Mouse (Mus musculus) neural tube, embryonic 11.5 days (tissue): ENCODE results near the gene Galnt11. TPM values are rescaled to one million over a fixed set of nuclear protein-coding genes. Genes with fewer than 3 reads are reported as not detected.

Experiments used
- ATAC-seq: fragments of 200-750 bp; cut with Nextera tagmentation; 2 replicates; pipeline ENCODE4 v1.8.0; 2017; ENCODE audit warnings: moderate number of reproducible peaks, mild to moderate bottlenecking, moderate TSS enrichment, moderate library complexity; ENCODE audit not compliant: insufficient read depth, low FRiP score, low TSS enrichment
- DNase-seq: peaks from one replicate; pipeline ENCODE4 v3.0.0-alpha.2; 2015; ENCODE audit warnings: low spot score
- H3K27ac ChIP-seq: fragments of 300-500 bp; sonication (generic); 2 replicates; pipeline ENCODE4 v1.5.1; 2014; ENCODE audit warnings: low read depth, mild to moderate bottlenecking, low read length
- H3K27me3 ChIP-seq: fragments of 300-500 bp; sonication (generic); 2 replicates; pipeline ENCODE4 v1.6.1; 2014; ENCODE audit warnings: mild to moderate bottlenecking, low read length, mixed read lengths; ENCODE audit not compliant: control insufficient read depth, insufficient read depth
- H3K36me3 ChIP-seq: fragments of 300-500 bp; sonication (generic); 2 replicates; pipeline ENCODE4 v1.6.1; 2014; ENCODE audit warnings: mild to moderate bottlenecking, low read length, moderate library complexity, mixed read lengths; ENCODE audit not compliant: control insufficient read depth, insufficient read depth
- H3K4me1 ChIP-seq: fragments of 300-500 bp; sonication (generic); 2 replicates; pipeline ENCODE4 v1.6.1; 2014; ENCODE audit warnings: low read length, mixed read lengths; ENCODE audit not compliant: control insufficient read depth, insufficient read depth
- H3K4me2 ChIP-seq: fragments of 300-500 bp; sonication (generic); 2 replicates; pipeline ENCODE4 v1.6.1; 2014; ENCODE audit warnings: low read depth, mild to moderate bottlenecking, moderate library complexity
- H3K4me3 ChIP-seq: fragments of 300-500 bp; sonication (generic); 2 replicates; pipeline ENCODE4 v1.5.1; 2014; ENCODE audit warnings: low read depth, low read length
- H3K9ac ChIP-seq: fragments of 300-500 bp; sonication (generic); 2 replicates; pipeline ENCODE4 v1.6.1; 2014; ENCODE audit warnings: mild to moderate bottlenecking, low read length
- H3K9me3 ChIP-seq: fragments of 300-500 bp; sonication (generic); 2 replicates; pipeline ENCODE4 v1.6.1; 2016; ENCODE audit warnings: low read length; ENCODE audit not compliant: control insufficient read depth
- WGBS: fragments of 180-500 bp; shearing (Covaris S2); extraction: QIAGEN DNeasy Blood & Tissue Kit; methylation state at CpG from one replicate; pipeline ENCODE4 v1.1.7; 2014; 5-methylcytosine and 5-hydroxymethylcytosine counted together
- polyA plus RNA-seq: library from polyadenylated mRNA; unstranded; fragments of >200 nt; fragmentation: Nextera tagmentation; extraction: Ambion mirVana; gene quantifications from 2 replicates; pipeline ENCODE4 v1.2.1, GENCODE M21; 2014

Galnt11 gene
- polyA plus RNA-seq, 1 experiment from 2014 or later, result 40.8 TPM

DNA sequence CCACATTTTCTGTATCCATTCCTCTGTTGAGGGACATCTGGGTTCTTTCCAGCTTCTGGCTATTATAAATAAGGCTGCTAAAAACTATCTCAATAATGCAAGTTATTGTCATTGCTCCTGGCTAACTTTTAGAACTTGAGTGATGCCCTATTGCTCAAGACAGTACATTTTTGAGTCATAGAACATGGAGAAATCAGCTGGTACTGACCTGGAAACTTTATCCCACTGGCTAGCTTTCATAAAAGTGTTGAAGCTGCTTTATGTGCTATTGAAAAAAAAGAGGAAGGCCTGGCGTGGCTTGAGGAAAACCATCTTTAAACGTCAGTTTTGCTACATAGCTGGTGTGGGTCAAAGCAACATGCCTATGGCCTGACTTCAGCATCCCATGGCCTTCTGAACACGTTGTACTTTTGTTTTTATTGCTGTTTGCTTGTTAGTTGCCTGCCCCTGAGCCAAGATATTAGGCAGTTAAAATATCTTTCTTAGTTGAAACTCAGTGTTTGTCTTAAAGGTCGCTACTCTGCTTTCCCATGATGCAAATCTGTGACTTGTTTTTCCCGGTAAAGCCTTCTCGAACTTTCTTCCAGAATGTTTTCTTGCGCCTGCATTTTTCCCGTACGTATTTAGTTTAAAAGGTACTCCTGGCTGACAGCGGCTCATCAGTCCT lies 24.2 kb downstream of the Galnt11 start:
- Histone ChIP-seq H3K9ac (no peak overlapping the region), H3K36me3 (no peaks in the 10 kb centered on the region), H3K4me2 (no peak overlapping the region), H3K27ac (no peak overlapping the region), H3K4me3 (no peak overlapping the region), H3K27me3 (no peaks in the 10 kb centered on the region), H3K4me1 (no peaks in the 10 kb centered on the region), H3K9me3 (no peaks in the 10 kb centered on the region)
- no peak for ATAC-seq
- WGBS, result 92% methylated on average over 10 of the region's 10 CpGs
- DNase-seq, result no peak

DNA sequence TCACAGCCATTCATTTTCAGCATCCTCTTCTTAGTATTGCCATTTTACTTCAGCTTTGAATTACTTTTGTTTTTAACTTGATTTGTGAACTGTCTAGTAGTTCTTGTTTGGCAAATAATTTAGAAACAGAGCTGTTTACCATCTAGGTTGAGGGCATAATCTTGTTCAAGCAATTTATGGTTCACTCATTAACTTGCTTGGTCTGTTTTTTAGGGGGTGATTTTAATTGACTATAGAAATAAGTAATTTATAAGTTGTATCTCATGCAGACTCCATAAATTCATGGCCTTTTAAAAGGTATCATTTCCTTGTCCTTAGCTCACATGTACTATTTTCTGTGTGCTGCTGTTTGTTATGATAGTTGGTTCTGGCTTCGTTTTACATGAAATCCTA lies 24.8 kb downstream of the Galnt11 start:
- WGBS, result 89% methylated on average over 1 of the region's 1 CpGs

DNA sequence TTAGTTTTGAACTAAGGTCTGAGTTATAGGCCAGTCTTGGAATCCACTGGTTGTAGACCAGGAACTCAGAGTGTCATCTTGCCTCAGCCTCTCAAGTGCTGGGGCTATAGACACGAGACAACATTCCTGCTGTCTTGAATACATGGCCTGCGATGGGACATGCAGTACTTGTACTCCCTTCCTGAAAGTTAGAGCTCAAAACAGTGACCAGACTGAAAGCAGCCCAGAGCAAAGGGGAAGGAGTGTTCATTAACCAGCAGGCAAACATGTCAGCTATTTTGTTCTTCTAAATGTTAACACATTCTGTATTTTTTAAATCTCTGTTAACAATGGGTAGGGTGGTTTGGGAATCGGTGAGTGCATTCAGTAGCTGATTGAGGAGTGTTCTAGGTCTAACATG lies 25.3 kb downstream of the Galnt11 start:
- Histone ChIP-seq H3K36me3 (peaks cover 2% of the 10 kb centered on the region; the same call in 1 of the 2 replicates), H3K4me3 (no peak overlapping the region), H3K4me2 (no peak overlapping the region), H3K27me3 (no peaks in the 10 kb centered on the region), H3K4me1 (no peaks in the 10 kb centered on the region), H3K9ac (no peak overlapping the region), H3K9me3 (no peaks in the 10 kb centered on the region), H3K27ac (no peak overlapping the region)
- WGBS, result 88% methylated on average over 3 of the region's 3 CpGs
- no peak for DNase-seq
- ATAC-seq, result no peak

More for the DNA sequence above, 24.8 kb downstream of the Galnt11 start:
- no peak for DNase-seq
- Histone ChIP-seq H3K36me3 (no peaks in the 10 kb centered on the region), H3K4me2 (no peak overlapping the region), H3K4me1 (no peaks in the 10 kb centered on the region), H3K27ac (no peak overlapping the region), H3K27me3 (no peaks in the 10 kb centered on the region), H3K9ac (no peak overlapping the region), H3K9me3 (no peaks in the 10 kb centered on the region), H3K4me3 (no peak overlapping the region)
- no peak for ATAC-seq

DNA sequence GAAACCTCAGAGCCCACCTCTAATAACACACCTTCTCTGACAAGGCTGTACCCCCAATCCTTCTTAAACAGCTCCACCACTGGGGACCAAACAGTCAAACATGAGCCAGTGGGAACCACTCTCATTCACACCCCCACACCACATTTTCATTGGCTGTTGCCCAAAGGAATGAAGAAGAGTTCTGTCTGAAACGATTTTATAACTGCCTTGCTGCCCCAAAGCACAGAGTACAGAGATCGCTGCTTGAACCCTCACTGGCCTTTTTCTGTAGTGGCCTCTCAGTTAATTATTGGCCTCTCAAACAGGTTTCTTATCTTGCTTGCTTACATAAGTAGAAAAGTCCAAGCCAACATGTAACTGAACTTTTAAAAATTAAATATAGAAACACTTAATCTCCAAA lies 30.7 kb downstream of the Galnt11 start:
- Histone ChIP-seq H3K27me3 (no peaks in the 10 kb centered on the region), H3K4me1 (no peaks in the 10 kb centered on the region), H3K4me3 (no peak overlapping the region), H3K36me3 (peaks cover 7% of the 10 kb centered on the region), H3K9ac (no peak overlapping the region), H3K9me3 (no peaks in the 10 kb centered on the region), H3K27ac (no peak overlapping the region), H3K4me2 (no peak overlapping the region)
- ATAC-seq (no peak), DNase-seq (no peak)
- WGBS, result 94% methylated on average over 2 of the region's 2 CpGs

DNA sequence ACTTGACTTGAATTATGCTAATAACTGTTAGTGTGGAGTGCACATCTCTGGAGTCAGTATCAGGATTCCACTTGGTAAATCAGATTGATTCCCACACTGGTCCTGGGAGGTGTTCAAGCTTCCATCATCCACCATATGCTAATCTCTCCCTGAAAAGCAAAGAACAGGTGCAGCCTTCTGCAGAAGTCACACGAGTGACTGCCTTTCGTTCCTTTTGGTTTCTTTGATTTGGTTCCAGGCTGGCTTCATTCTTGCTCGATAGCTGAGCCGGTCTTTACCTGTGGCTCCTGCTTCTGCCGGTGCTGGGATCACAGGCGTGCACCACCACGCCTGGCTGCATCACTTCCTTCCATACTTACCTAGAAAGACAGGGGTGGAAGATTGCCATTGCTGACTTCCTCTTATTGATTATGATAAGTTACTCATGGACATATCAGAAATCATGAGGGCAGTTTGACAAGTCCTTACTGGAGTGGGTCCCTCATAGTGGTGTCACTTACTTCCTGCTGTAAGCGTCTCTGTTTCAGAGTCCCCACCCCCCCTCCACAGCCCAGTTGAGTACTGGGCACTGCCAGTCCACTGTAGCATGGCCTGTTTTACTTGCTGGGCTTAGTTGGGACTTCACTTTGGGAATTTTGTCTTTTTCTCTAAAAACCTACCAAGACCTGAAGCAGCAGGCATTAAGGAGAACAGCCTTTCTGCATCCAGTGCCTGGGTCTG lies 31.3 kb downstream of the Galnt11 start:
- no peak overlapping the region for H3K4me3 ChIP-seq
- no peaks in the 10 kb centered on the region for H3K9me3 ChIP-seq
- no peaks in the 10 kb centered on the region for H3K27me3 ChIP-seq
- H3K36me3 ChIP-seq, result peaks cover 7% of the 10 kb centered on the region
- H3K27ac ChIP-seq, result no peak overlapping the region
- no peak for ATAC-seq
- H3K4me2 ChIP-seq, result no peak overlapping the region
- H3K9ac ChIP-seq, result no peak overlapping the region
- H3K4me1 ChIP-seq, result no peaks in the 10 kb centered on the region
- 92% methylated on average over 8 of the region's 8 CpGs for WGBS
- no peak for DNase-seq

DNA sequence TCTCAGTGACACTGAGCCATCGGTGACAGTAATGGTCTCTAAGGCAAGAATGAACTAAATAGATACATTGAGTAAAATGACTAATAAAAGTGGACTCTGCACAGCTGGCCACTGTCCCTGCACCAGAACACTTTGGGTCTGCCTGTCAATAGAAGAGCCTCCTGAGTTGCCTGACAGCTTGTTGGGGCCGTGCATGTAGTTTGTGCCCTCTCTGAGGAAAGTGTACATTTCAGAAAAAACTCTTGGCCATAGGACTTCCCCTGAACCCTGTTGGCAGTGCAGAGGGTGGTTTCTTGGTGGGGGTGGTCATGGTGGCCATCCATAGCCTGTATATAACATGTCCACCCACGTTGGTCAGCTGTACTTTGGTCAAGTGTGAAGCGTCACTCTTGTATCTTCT lies 32.8 kb downstream of the Galnt11 start:
- Histone ChIP-seq H3K9me3 (no peaks in the 10 kb centered on the region), H3K4me3 (no peak overlapping the region), H3K4me1 (no peaks in the 10 kb centered on the region), H3K9ac (no peak overlapping the region), H3K36me3 (peaks cover 13% of the 10 kb centered on the region), H3K4me2 (no peak overlapping the region), H3K27ac (no peak overlapping the region), H3K27me3 (no peaks in the 10 kb centered on the region)
- ATAC-seq (no peak), DNase-seq (no peak)
- 97% methylated on average over 4 of the region's 4 CpGs for WGBS

DNA sequence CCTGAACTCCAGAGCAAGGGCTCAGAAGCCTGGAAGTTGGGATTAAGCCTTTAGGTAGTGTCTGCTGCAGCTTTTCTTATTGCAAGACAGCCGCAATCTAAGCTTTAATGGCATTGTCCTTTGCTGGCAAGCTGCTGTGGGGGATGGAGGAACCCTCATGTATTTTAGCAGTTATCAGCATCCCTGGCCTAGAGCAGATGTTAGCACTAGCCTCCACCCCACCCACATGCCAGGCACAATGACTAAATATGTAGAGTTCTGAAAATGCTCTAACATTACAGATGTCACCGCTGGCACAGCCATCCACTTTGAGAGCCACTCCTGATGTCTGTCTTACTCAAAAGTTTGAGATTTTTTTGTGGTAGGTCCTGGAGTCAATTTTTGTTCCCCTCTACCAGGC lies 35.0 kb downstream of the Galnt11 start:
- Histone ChIP-seq H3K27me3 (no peaks in the 10 kb centered on the region), H3K9me3 (no peaks in the 10 kb centered on the region), H3K9ac (no peak overlapping the region), H3K4me1 (no peaks in the 10 kb centered on the region), H3K36me3 (peaks cover 11% of the 10 kb centered on the region), H3K27ac (no peak overlapping the region), H3K4me3 (no peak overlapping the region), H3K4me2 (no peak overlapping the region)
- ATAC-seq, result no peak
- DNase-seq, result no peak
- 95% methylated on average over 2 of the region's 2 CpGs for WGBS

DNA sequence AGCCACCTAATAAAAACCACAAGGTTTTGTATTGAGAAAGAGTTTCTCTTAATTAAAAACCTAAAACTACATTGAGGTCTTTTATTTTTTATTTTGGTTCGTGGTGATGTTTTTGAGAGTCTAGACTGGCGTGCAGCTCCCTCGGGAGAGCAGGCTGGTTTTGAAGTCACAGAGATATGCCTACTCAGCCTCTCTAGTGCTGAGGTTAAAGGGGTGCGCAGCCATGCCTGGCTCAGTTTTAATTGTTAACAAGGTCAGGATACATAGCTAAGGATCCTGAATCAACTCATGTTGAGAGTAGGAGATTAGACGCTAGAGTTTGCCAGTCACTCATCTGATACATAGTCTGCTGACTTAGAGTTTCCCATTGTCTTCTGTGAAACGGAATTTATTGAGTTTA lies 39.7 kb downstream of the Galnt11 start:
- H3K4me3 ChIP-seq, result no peak overlapping the region
- H3K36me3 ChIP-seq, result peaks cover 8% of the 10 kb centered on the region
- H3K9me3 ChIP-seq, result no peaks in the 10 kb centered on the region
- DNase-seq (no peak), ATAC-seq (no peak)
- no peaks in the 10 kb centered on the region for H3K27me3 ChIP-seq
- H3K27ac ChIP-seq, result no peak overlapping the region
- H3K4me1 ChIP-seq, result no peaks in the 10 kb centered on the region
- H3K4me2 ChIP-seq, result no peak overlapping the region
- WGBS, result 91% methylated on average over 6 of the region's 6 CpGs
- H3K9ac ChIP-seq, result no peak overlapping the region

DNA sequence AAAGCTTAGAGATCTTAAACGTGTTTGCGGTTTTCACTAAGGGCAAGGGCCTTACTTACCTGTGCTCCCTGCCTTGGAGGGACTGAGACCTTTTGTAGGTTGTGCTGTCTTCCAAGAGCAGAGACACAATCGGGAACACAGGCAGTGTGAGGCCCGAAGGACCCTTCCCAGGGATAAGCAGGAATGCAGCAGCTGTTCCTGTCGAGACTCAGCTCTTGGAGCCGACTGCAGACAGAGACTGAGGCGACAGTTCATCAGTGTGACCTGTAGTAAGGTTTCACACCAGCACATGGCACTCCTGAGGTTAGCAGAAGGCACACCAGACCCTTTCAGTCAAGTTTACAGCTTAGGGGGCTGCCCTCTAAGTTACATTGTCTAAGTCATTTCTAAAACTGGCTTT lies 40.6 kb downstream of the Galnt11 start:
- Histone ChIP-seq H3K27ac (no peak overlapping the region), H3K4me3 (no peak overlapping the region), H3K9me3 (no peaks in the 10 kb centered on the region), H3K9ac (no peak overlapping the region), H3K4me2 (no peak overlapping the region), H3K27me3 (no peaks in the 10 kb centered on the region), H3K36me3 (peaks cover 8% of the 10 kb centered on the region), H3K4me1 (no peaks in the 10 kb centered on the region)
- 87% methylated on average over 7 of the region's 7 CpGs for WGBS
- DNase-seq (no peak), ATAC-seq (no peak)
